12 mouse cellular contexts compared by ENCODE assay signal in the genomic region with DNA sequence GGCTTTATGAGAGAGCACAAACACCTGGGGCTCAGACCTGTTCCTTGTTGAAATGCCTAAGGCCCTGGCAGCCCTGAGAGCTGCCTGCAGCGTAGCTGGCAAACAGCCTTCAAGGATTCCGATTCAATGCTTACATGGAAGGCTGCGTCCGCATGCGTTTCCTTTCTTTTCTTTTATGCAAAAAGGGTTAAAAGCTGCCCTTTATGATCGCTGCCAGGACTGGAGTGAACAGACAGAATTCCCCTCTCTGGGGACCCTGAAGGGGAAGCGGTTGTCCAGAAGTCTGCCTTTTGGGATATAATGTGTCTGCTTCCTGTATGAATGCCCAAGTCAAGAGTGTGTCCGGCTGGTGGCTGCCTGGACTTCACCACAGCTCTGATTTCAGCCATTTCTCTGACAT. TPM values are rescaled to one million over a fixed set of nuclear protein-coding genes. Genes with fewer than 3 reads are reported as not detected.
DNase-seq lines count a peak whose midpoint lies in the region; ATAC-seq and TF ChIP-seq lines count a peak whose summit lies in the region.
"Had no signal": no experiment of that assay in that cellular context is flagged by ENCODE, and none has a peak within 500 bp of the region (broad histone marks: within the 10 kb centered on the region; RNA-seq: fewer than 3 reads in every experiment).

No protein-coding gene starts in this region.

- 18% methylated on average over 8 of the region's 8 CpGs for WGBS in cerebellum, adult 2 months
- 53% methylated on average over 8 of the region's 8 CpGs for WGBS in hindbrain, embryonic 13.5 days
- WGBS in hindbrain, embryonic 16.5 days: 31% methylated on average over 8 of the region's 8 CpGs
- 40% methylated on average over 8 of the region's 8 CpGs for WGBS in midbrain, embryonic 13.5 days
- 34% methylated on average over 8 of the region's 8 CpGs for WGBS in midbrain, embryonic 15.5 days
- 64% methylated on average over 8 of the region's 8 CpGs for WGBS in limb, embryonic 14.5 days

- no peak overlapping the region for H3K27ac ChIP-seq in cerebellum, adult 2 months (ENCODE audit: insufficient read depth, low read length)
- H3K27ac ChIP-seq in hindbrain, embryonic 13.5 days: peak overlapping the region; percentile 19; the same call in 1 of the 2 replicates
- no peak overlapping the region for H3K27ac ChIP-seq in hindbrain, embryonic 16.5 days (ENCODE audit: low read depth, low read length)
- H3K27ac ChIP-seq in midbrain, embryonic 13.5 days: peak overlapping the region; percentile 17; the same call in 1 of the 2 replicates
- no peak overlapping the region for H3K27ac ChIP-seq in midbrain, embryonic 15.5 days
- H3K27ac ChIP-seq in limb, embryonic 14.5 days (replicated peaks; ENCODE audit: low read depth, low read length): peak overlapping the region; percentile 16; the same call in 1 of the 2 replicates
- H3K27ac ChIP-seq: liver, embryonic 15.5 days had no signal

- H3K4me2 ChIP-seq in hindbrain, embryonic 13.5 days: no peak overlapping the region
- H3K4me2 ChIP-seq in hindbrain, embryonic 16.5 days (ENCODE audit: low read length): no peak overlapping the region
- H3K4me2 ChIP-seq in midbrain, embryonic 13.5 days (replicated peaks): no peak overlapping the region
- no peak overlapping the region for H3K4me2 ChIP-seq in midbrain, embryonic 15.5 days
- no peak overlapping the region; the same call in 1 of the 2 replicates for H3K4me2 ChIP-seq in limb, embryonic 14.5 days (replicated peaks; ENCODE audit: low read depth, low read length, severe bottlenecking)
- H3K4me2 ChIP-seq: heart, embryonic 11.5 days; liver, embryonic 15.5 days had no signal

- intact Hi-C loops in left cerebral cortex, postnatal 14 days (cut with DNase I): no loop called here

- H3K36me3 ChIP-seq in hindbrain, embryonic 13.5 days: no peaks in the 10 kb centered on the region
- H3K36me3 ChIP-seq in hindbrain, embryonic 16.5 days (ENCODE audit: control insufficient read depth, insufficient read depth, low read length): no peaks in the 10 kb centered on the region
- no peaks in the 10 kb centered on the region for H3K36me3 ChIP-seq in midbrain, embryonic 13.5 days
- H3K36me3 ChIP-seq in midbrain, embryonic 15.5 days (replicated peaks): no peaks in the 10 kb centered on the region
- peaks cover 4% of the 10 kb centered on the region; the same call in 1 of the 2 replicates for H3K36me3 ChIP-seq in limb, embryonic 14.5 days (ENCODE audit: control insufficient read depth, insufficient read depth, low read length)

- no peak for TF ChIP-seq POLR2A in cerebellum, adult 2 months (IDR thresholded peaks at IDR 0.05; ENCODE audit: borderline replicate concordance, insufficient read depth, low read length)
- TF ChIP-seq POLR2A in limb, embryonic 14.5 days (IDR thresholded peaks at IDR 0.05; ENCODE audit: borderline replicate concordance, extremely low read depth, insufficient read depth, insufficient read length): no peak

- no peak for ATAC-seq in hindbrain, embryonic 13.5 days (ENCODE audit: low FRiP score)
- no peak for ATAC-seq in hindbrain, embryonic 16.5 days
- ATAC-seq in midbrain, embryonic 13.5 days: no peak
- ATAC-seq in midbrain, embryonic 15.5 days (replicated peaks): no peak
- no peak for ATAC-seq in limb, embryonic 14.5 days (ENCODE audit: low FRiP score, low read depth)
- ATAC-seq: intestine, embryonic 16.5 days had no signal

- peak in 1 of 2 experiments; percentile 43 for DNase-seq in cerebellum, adult 2 months
- DNase-seq in cerebellum, adult 11-12 months: no peak
- no peak for DNase-seq in limb, embryonic 14.5 days (ENCODE audit: low spot score)
- DNase-seq in left cerebral cortex, postnatal 14 days (ENCODE audit: low spot score in 2 of 2): no peak

- no peaks in the 10 kb centered on the region for H3K9me3 ChIP-seq in hindbrain, embryonic 13.5 days
- no peaks in the 10 kb centered on the region for H3K9me3 ChIP-seq in hindbrain, embryonic 16.5 days (ENCODE audit: control insufficient read depth, low read length)
- no peaks in the 10 kb centered on the region for H3K9me3 ChIP-seq in midbrain, embryonic 13.5 days
- no peaks in the 10 kb centered on the region for H3K9me3 ChIP-seq in midbrain, embryonic 15.5 days
- no peaks in the 10 kb centered on the region for H3K9me3 ChIP-seq in limb, embryonic 14.5 days (ENCODE audit: control insufficient read depth, low read length)
- H3K9me3 ChIP-seq: liver, embryonic 15.5 days had no signal

- TF ChIP-seq CTCF in cerebellum, adult 2 months (IDR thresholded peaks at IDR 0.05; ENCODE audit: borderline replicate concordance, insufficient read depth, low read depth, low read length): no peak

- H3K4me3 ChIP-seq in cerebellum, adult 2 months (replicated peaks; ENCODE audit: insufficient read depth, low read depth, low read length): peak overlapping the region; percentile 17
- no peak overlapping the region for H3K4me3 ChIP-seq in hindbrain, embryonic 13.5 days
- H3K4me3 ChIP-seq in hindbrain, embryonic 16.5 days (ENCODE audit: low read length): no peak overlapping the region
- no peak overlapping the region for H3K4me3 ChIP-seq in midbrain, embryonic 13.5 days (replicated peaks)
- no peak overlapping the region for H3K4me3 ChIP-seq in midbrain, embryonic 15.5 days
- H3K4me3 ChIP-seq in limb, embryonic 14.5 days (replicated peaks; ENCODE audit: low read length): no peak overlapping the region
- H3K4me3 ChIP-seq: liver, embryonic 15.5 days; myocyte had no signal

- H3K4me1 ChIP-seq in cerebellum, adult 2 months (ENCODE audit: control insufficient read depth, insufficient read depth, low read length): no peaks in the 10 kb centered on the region
- H3K4me1 ChIP-seq in hindbrain, embryonic 13.5 days (replicated peaks): peaks cover 32% of the 10 kb centered on the region
- H3K4me1 ChIP-seq in hindbrain, embryonic 16.5 days (ENCODE audit: control insufficient read depth, insufficient read depth, low read depth, low read length): peaks cover 9% of the 10 kb centered on the region
- H3K4me1 ChIP-seq in midbrain, embryonic 13.5 days (replicated peaks): peaks cover 35% of the 10 kb centered on the region
- peaks cover 28% of the 10 kb centered on the region for H3K4me1 ChIP-seq in midbrain, embryonic 15.5 days
- peaks cover 13% of the 10 kb centered on the region for H3K4me1 ChIP-seq in limb, embryonic 14.5 days (ENCODE audit: control insufficient read depth, insufficient read depth, low read length)

- H3K27me3 ChIP-seq in cerebellum, adult 2 months (ENCODE audit: control insufficient read depth, insufficient read depth, low read length): no peaks in the 10 kb centered on the region
- no peaks in the 10 kb centered on the region for H3K27me3 ChIP-seq in hindbrain, embryonic 13.5 days
- no peaks in the 10 kb centered on the region for H3K27me3 ChIP-seq in hindbrain, embryonic 16.5 days (replicated peaks; ENCODE audit: control insufficient read depth, insufficient read depth, low read length)
- H3K27me3 ChIP-seq in midbrain, embryonic 13.5 days: no peaks in the 10 kb centered on the region
- H3K27me3 ChIP-seq in midbrain, embryonic 15.5 days (replicated peaks): no peaks in the 10 kb centered on the region
- H3K27me3 ChIP-seq in limb, embryonic 14.5 days (ENCODE audit: control insufficient read depth, insufficient read depth, low read length): no peaks in the 10 kb centered on the region
- H3K27me3 ChIP-seq: liver, embryonic 15.5 days had no signal

- H3K9ac ChIP-seq in hindbrain, embryonic 13.5 days: no peak overlapping the region
- no peak overlapping the region for H3K9ac ChIP-seq in hindbrain, embryonic 16.5 days (ENCODE audit: low read depth, low read length)
- no peak overlapping the region for H3K9ac ChIP-seq in midbrain, embryonic 13.5 days (replicated peaks)
- H3K9ac ChIP-seq in midbrain, embryonic 15.5 days: no peak overlapping the region
- H3K9ac ChIP-seq in limb, embryonic 14.5 days (ENCODE audit: low read depth, low read length, severe bottlenecking): no peak overlapping the region
- H3K9ac ChIP-seq: liver, embryonic 15.5 days had no signal

RNA-seq across cellular contexts. Expression of gene Lrp4, which starts 10.3 kb away (rescaled TPM):
- 5.5 and 5.9 TPM in 2 replicates for polyA plus RNA-seq in cerebellum, adult 2 months (2012; rRNA removed)
- 4.3 and 5.0 TPM in 2 replicates for polyA plus RNA-seq in hindbrain, embryonic 13.5 days (2015; fragmentation: Nextera tagmentation; extraction: Ambion mirVana)
- 4.5 and 5.3 TPM in 2 replicates for polyA plus RNA-seq in hindbrain, embryonic 16.5 days (2015; fragmentation: Nextera tagmentation; extraction: Ambion mirVana)
- 7.1 and 10.2 TPM in 2 replicates for polyA plus RNA-seq in midbrain, embryonic 13.5 days (2015; fragmentation: Nextera tagmentation; extraction: Ambion mirVana)
- 4.2 and 4.9 TPM in 2 replicates for polyA plus RNA-seq in midbrain, embryonic 15.5 days (2015; fragmentation: Nextera tagmentation; extraction: Ambion mirVana)
- 11.6 and 13.3 TPM in 2 replicates for polyA plus RNA-seq in limb, embryonic 14.5 days (2012; rRNA removed)
- polyA plus RNA-seq in limb, embryonic 14.5 days (2014; fragmentation: Nextera tagmentation; extraction: Ambion mirVana): 6.7 and 7.3 TPM in 2 replicates
- 10 to 100 TPM; 27.2 to 28.2 TPM for total RNA-seq in left cerebral cortex, postnatal 14 days (2021)

RNA-seq across cellular contexts. Expression of gene 1110051M20Rik, which starts 23.1 kb away (rescaled TPM):
- 103 and 106 TPM in 2 replicates for polyA plus RNA-seq in cerebellum, adult 2 months (2012; rRNA removed)
- polyA plus RNA-seq in hindbrain, embryonic 13.5 days (2015; fragmentation: Nextera tagmentation; extraction: Ambion mirVana): 147 and 155 TPM in 2 replicates
- polyA plus RNA-seq in hindbrain, embryonic 16.5 days (2015; fragmentation: Nextera tagmentation; extraction: Ambion mirVana): 161 and 163 TPM in 2 replicates
- polyA plus RNA-seq in midbrain, embryonic 13.5 days (2015; fragmentation: Nextera tagmentation; extraction: Ambion mirVana): 147 and 165 TPM in 2 replicates
- 179 TPM in 2 replicates for polyA plus RNA-seq in midbrain, embryonic 15.5 days (2015; fragmentation: Nextera tagmentation; extraction: Ambion mirVana)
- polyA plus RNA-seq in limb, embryonic 14.5 days (2012; rRNA removed): 34.9 and 45.0 TPM in 2 replicates
- 50.6 and 67.9 TPM in 2 replicates for polyA plus RNA-seq in limb, embryonic 14.5 days (2014; fragmentation: Nextera tagmentation; extraction: Ambion mirVana)
- 10 to 100 TPM; 84.7 to 89.4 TPM for total RNA-seq in left cerebral cortex, postnatal 14 days (2021)

RNA-seq across cellular contexts. Expression of gene Ckap5, which starts 58.9 kb away (rescaled TPM):
- polyA plus RNA-seq in cerebellum, adult 2 months (2012; rRNA removed): 97.8 and 121 TPM in 2 replicates
- polyA plus RNA-seq in hindbrain, embryonic 13.5 days (2015; fragmentation: Nextera tagmentation; extraction: Ambion mirVana): 132 and 140 TPM in 2 replicates
- polyA plus RNA-seq in hindbrain, embryonic 16.5 days (2015; fragmentation: Nextera tagmentation; extraction: Ambion mirVana): 90.1 and 101 TPM in 2 replicates
- 149 and 153 TPM in 2 replicates for polyA plus RNA-seq in midbrain, embryonic 13.5 days (2015; fragmentation: Nextera tagmentation; extraction: Ambion mirVana)
- polyA plus RNA-seq in midbrain, embryonic 15.5 days (2015; fragmentation: Nextera tagmentation; extraction: Ambion mirVana): 109 and 115 TPM in 2 replicates
- 41.8 and 57.8 TPM in 2 replicates for polyA plus RNA-seq in limb, embryonic 14.5 days (2012; rRNA removed)
- polyA plus RNA-seq in limb, embryonic 14.5 days (2014; fragmentation: Nextera tagmentation; extraction: Ambion mirVana): 68.7 and 77.7 TPM in 2 replicates
- 100 to 1,000 TPM; 119 to 124 TPM for total RNA-seq in left cerebral cortex, postnatal 14 days (2021)

Comparison
In these comparisons a context has a peak if more than half of its experiments do, and no peak if none do; other contexts are left out.
1. H3K27ac ChIP-seq: peak in hindbrain, embryonic 13.5 days (single experiment), midbrain, embryonic 13.5 days (single experiment) and limb, embryonic 14.5 days (single experiment); none in cerebellum, adult 2 months (single experiment), hindbrain, embryonic 16.5 days (single experiment) and midbrain, embryonic 15.5 days (single experiment).